Comparison of ENCODE assay signal across 15 mouse cellular contexts in genomic region chr11:96933562-96934276, GRCm38 (mm10). TPM values are rescaled to one million over a fixed set of nuclear protein-coding genes. Genes with fewer than 3 reads are reported as not detected.
DNase-seq lines count a peak whose midpoint lies in the region; ATAC-seq lines count a peak whose summit lies in the region.
"Had no signal": no experiment of that assay in that cellular context is flagged by ENCODE, and none has a peak within 500 bp of the region (broad histone marks: within the 10 kb centered on the region; RNA-seq: fewer than 3 reads in every experiment).

No protein-coding gene starts in this region.

- ATAC-seq in lung, embryonic 16.5 days (ENCODE audit: low read depth) = no peak
- ATAC-seq in intestine, embryonic 16.5 days = no peak
- no peak for ATAC-seq in stomach, embryonic 15.5 days (ENCODE audit: insufficient read depth, low FRiP score, low read depth)
- ATAC-seq: forebrain, embryonic 13.5 days had no signal

- H3K9ac ChIP-seq in lung, embryonic 16.5 days (ENCODE audit: low read length) = no peak overlapping the region
- H3K9ac ChIP-seq in intestine, embryonic 16.5 days (ENCODE audit: low read depth, low read length) = no peak overlapping the region
- no peak overlapping the region for H3K9ac ChIP-seq in stomach, embryonic 15.5 days
- H3K9ac ChIP-seq: embryonic facial prominence, embryonic 12.5 days; forebrain, embryonic 13.5 days; limb, embryonic 15.5 days had no signal

- no peaks in the 10 kb centered on the region; the same call in 1 of the 2 replicates for H3K27me3 ChIP-seq in lung, embryonic 16.5 days (ENCODE audit: control insufficient read depth, insufficient read depth, low read depth, low read length)
- H3K27me3 ChIP-seq in intestine, embryonic 16.5 days (replicated peaks; ENCODE audit: control insufficient read depth, insufficient read depth, low read length) = no peaks in the 10 kb centered on the region
- H3K27me3 ChIP-seq in stomach, embryonic 15.5 days (replicated peaks) = no peaks in the 10 kb centered on the region

- H3K36me3 ChIP-seq in lung, embryonic 16.5 days (ENCODE audit: control insufficient read depth, insufficient read depth, low read length) = no peaks in the 10 kb centered on the region
- peaks cover 3% of the 10 kb centered on the region; the same call in 1 of the 2 replicates for H3K36me3 ChIP-seq in intestine, embryonic 16.5 days (ENCODE audit: control insufficient read depth, insufficient read depth, low read length)
- no peaks in the 10 kb centered on the region for H3K36me3 ChIP-seq in stomach, embryonic 15.5 days
- H3K36me3 ChIP-seq: embryonic facial prominence, embryonic 12.5 days; limb, embryonic 15.5 days had no signal

- 0 out of 2 replicates have a peak overlapping the region, but pooled peaks have one; percentile 0 for H3K27ac ChIP-seq in lung, embryonic 16.5 days (ENCODE audit: low read length)
- peak overlapping the region; percentile 83 for H3K27ac ChIP-seq in intestine, embryonic 16.5 days (ENCODE audit: low read length)
- peak overlapping the region; percentile 60; the same call in 1 of the 2 replicates for H3K27ac ChIP-seq in stomach, embryonic 15.5 days
- H3K27ac ChIP-seq: embryonic facial prominence, embryonic 12.5 days; forebrain, embryonic 13.5 days; limb, embryonic 15.5 days had no signal

- no peak overlapping the region for H3K4me3 ChIP-seq in lung, embryonic 16.5 days (ENCODE audit: low read length)
- no peak overlapping the region for H3K4me3 ChIP-seq in intestine, embryonic 16.5 days (ENCODE audit: low read length)
- H3K4me3 ChIP-seq in stomach, embryonic 15.5 days (replicated peaks) = no peak overlapping the region
- H3K4me3 ChIP-seq: embryonic facial prominence, embryonic 12.5 days; forebrain, embryonic 13.5 days; limb, embryonic 15.5 days had no signal

- no peak overlapping the region for H3K4me2 ChIP-seq in lung, embryonic 16.5 days (ENCODE audit: low read depth, low read length)
- H3K4me2 ChIP-seq in intestine, embryonic 16.5 days (ENCODE audit: low read depth, low read length) = no peak overlapping the region
- H3K4me2 ChIP-seq in stomach, embryonic 15.5 days = no peak overlapping the region
- H3K4me2 ChIP-seq: embryonic facial prominence, embryonic 12.5 days; limb, embryonic 15.5 days had no signal

- DNase-seq in lung, postnatal 10 days = no peak
- DNase-seq in kidney, postnatal 14 days = peak; percentile 48
- DNase-seq in frontal cortex, postnatal 36 days (ENCODE audit: low spot score in 2 of 2) = no peak
- DNase-seq in gastrocnemius, postnatal 4 days (ENCODE audit: low spot score in 2 of 2) = no peak
- DNase-seq in frontal cortex, postnatal 25 days (ENCODE audit: low spot score in 2 of 2) = no peak
- DNase-seq: cerebellum, adult 9-11 months; gastrocnemius, postnatal 14 days; right cerebral cortex, postnatal 14 days had no signal

- WGBS in lung, embryonic 16.5 days = 73% methylated on average over 13 of the region's 13 CpGs
- 87% methylated on average over 13 of the region's 13 CpGs for WGBS in intestine, embryonic 16.5 days
- 80% methylated on average over 13 of the region's 13 CpGs for WGBS in stomach, embryonic 15.5 days

- no peaks in the 10 kb centered on the region for H3K9me3 ChIP-seq in lung, embryonic 16.5 days (ENCODE audit: control insufficient read depth, low read length)
- no peaks in the 10 kb centered on the region for H3K9me3 ChIP-seq in intestine, embryonic 16.5 days (ENCODE audit: control insufficient read depth, low read length)
- H3K9me3 ChIP-seq in stomach, embryonic 15.5 days = no peaks in the 10 kb centered on the region
- H3K9me3 ChIP-seq: embryonic facial prominence, embryonic 12.5 days; forebrain, embryonic 13.5 days; limb, embryonic 15.5 days had no signal

- H3K4me1 ChIP-seq in lung, embryonic 16.5 days (replicated peaks; ENCODE audit: control insufficient read depth, insufficient read depth, low read length) = peaks cover 13% of the 10 kb centered on the region; the same call in 1 of the 2 replicates
- H3K4me1 ChIP-seq in intestine, embryonic 16.5 days (ENCODE audit: control insufficient read depth, insufficient read depth, low read length) = peaks cover 22% of the 10 kb centered on the region
- peaks cover 12% of the 10 kb centered on the region for H3K4me1 ChIP-seq in stomach, embryonic 15.5 days
- H3K4me1 ChIP-seq: forebrain, embryonic 13.5 days had no signal

RNA-seq across cellular contexts. Expression of gene Prr15l, which starts 5.8 kb away (rescaled TPM):
- 50.5 and 60.2 TPM in 2 replicates for polyA plus RNA-seq in lung, embryonic 16.5 days (2015; fragmentation: Nextera tagmentation; extraction: Ambion mirVana)
- 116 and 121 TPM in 2 replicates for polyA plus RNA-seq in intestine, embryonic 16.5 days (2015; fragmentation: Nextera tagmentation; extraction: Ambion mirVana)
- 55.2 and 65.6 TPM in 2 replicates for polyA plus RNA-seq in stomach, embryonic 15.5 days (2015; fragmentation: Nextera tagmentation; extraction: Ambion mirVana)
- total RNA-seq in gastrocnemius, postnatal 4 days (2021) = not detected
- total RNA-seq: gastrocnemius, postnatal 14 days; megakaryocyte-erythroid progenitor cell, adult 5-6 weeks had no signal

RNA-seq across cellular contexts. Expression of gene Pnpo, which starts 10.1 kb away (rescaled TPM):
- 28.1 and 35.4 TPM in 2 replicates for polyA plus RNA-seq in lung, embryonic 16.5 days (2015; fragmentation: Nextera tagmentation; extraction: Ambion mirVana)
- polyA plus RNA-seq in intestine, embryonic 16.5 days (2015; fragmentation: Nextera tagmentation; extraction: Ambion mirVana) = 125 and 141 TPM in 2 replicates
- 63.6 and 85.7 TPM in 2 replicates for polyA plus RNA-seq in stomach, embryonic 15.5 days (2015; fragmentation: Nextera tagmentation; extraction: Ambion mirVana)
- total RNA-seq in gastrocnemius, postnatal 4 days (2021) = 1 to 10 TPM; 8.2 to 8.3 TPM

RNA-seq across cellular contexts. Expression of gene Cdk5rap3, which starts 17.4 kb away (rescaled TPM):
- polyA plus RNA-seq in lung, embryonic 16.5 days (2015; fragmentation: Nextera tagmentation; extraction: Ambion mirVana) = 67.5 and 70.6 TPM in 2 replicates
- 68.1 and 70.1 TPM in 2 replicates for polyA plus RNA-seq in intestine, embryonic 16.5 days (2015; fragmentation: Nextera tagmentation; extraction: Ambion mirVana)
- 67.2 and 76.5 TPM in 2 replicates for polyA plus RNA-seq in stomach, embryonic 15.5 days (2015; fragmentation: Nextera tagmentation; extraction: Ambion mirVana)
- total RNA-seq in gastrocnemius, postnatal 4 days (2021) = 10 to 100 TPM; 39.2 to 45.1 TPM

RNA-seq across cellular contexts. Expression of gene Sp2, which starts 49.0 kb away (rescaled TPM):
- 18.5 and 22.2 TPM in 2 replicates for polyA plus RNA-seq in lung, embryonic 16.5 days (2015; fragmentation: Nextera tagmentation; extraction: Ambion mirVana)
- polyA plus RNA-seq in intestine, embryonic 16.5 days (2015; fragmentation: Nextera tagmentation; extraction: Ambion mirVana) = 13.2 and 13.8 TPM in 2 replicates
- 12.7 and 13.5 TPM in 2 replicates for polyA plus RNA-seq in stomach, embryonic 15.5 days (2015; fragmentation: Nextera tagmentation; extraction: Ambion mirVana)
- 10 to 100 TPM; 15.1 to 16.5 TPM for total RNA-seq in gastrocnemius, postnatal 4 days (2021)

Comparison
In these comparisons a context has a peak if more than half of its experiments do, and no peak if none do; other contexts are left out.
1. H3K27ac ChIP-seq: peak in every context shown above with its lines; median percentile 83 in intestine, embryonic 16.5 days; 60 in stomach, embryonic 15.5 days; 0 in lung, embryonic 16.5 days.